Mouse (Mus musculus) ovary, postnatal 36 days (tissue): ENCODE data around the gene Taar9.
"Not testable (repeated sequence)": the region's sequence is repeated elsewhere in the genome, so short reads cannot be mapped to it uniquely, and the experiment has no call there.

ENCODE experiments used
- DNase-seq: peaks from one replicate; pipeline ENCODE4 v3.0.0; 2022; ENCODE audit warnings: low spot score, mixed read lengths

Gene Taar9

GRCm38 (mm10) chr10:24109434-24109833 is at the start of gene Taar9:
Gene Taar9, minus strand, starts transcription at chr10:24109534.
- not testable (repeated sequence) for DNase-seq

DNA sequence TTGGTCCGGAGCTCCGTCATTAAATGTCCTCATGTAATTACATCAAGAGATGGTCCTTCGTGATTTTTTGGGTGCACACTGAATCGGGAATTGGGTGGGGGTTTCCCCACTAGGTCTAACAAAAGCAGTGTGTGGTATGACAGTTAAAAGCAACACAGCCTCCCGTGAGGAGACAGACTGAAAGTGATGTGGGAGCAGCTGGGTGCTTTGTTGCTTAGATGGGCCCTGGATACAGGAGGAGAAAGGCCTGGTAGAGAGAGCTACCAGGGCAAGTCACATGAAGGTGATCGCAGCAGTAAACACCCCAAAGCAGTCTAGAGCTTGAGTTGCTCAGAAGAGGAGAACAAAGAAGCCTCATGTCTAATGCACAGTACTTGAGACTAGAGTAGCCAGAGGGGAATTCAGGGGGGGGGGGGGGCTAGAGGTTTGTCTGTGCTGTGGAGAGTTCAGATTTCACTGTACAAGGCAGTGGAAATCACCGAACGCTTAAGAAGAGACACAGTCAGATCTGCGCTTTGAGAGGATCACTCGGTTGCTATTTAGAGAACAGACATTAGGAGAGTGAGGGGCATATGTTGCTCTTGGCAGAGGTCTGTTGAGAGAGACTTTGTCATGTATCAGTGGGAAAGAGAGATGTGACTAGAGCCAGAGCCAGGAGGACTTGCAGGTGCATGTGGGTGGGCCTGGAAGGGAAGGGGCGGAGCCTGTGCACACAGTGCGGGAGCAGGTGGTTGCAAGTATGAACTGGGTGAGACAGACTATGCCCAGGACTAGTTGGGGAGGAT is 49.3 kb upstream of the Taar9 start:
- no peak for DNase-seq

- no peak for DNase-seq
Observed at GRCm38 (mm10) chr10:24150086-24150485, 40.8 kb upstream of the Taar9 start.

- peak; percentile 92 for DNase-seq
Observed at GRCm38 (mm10) chr10:24149135-24149781, 39.9 kb upstream of the Taar9 start, which contains the start of gene Stx7. Gene Stx7, plus strand, starts transcription at chr10:24149302.

- no peak for DNase-seq
Observed at GRCm38 (mm10) chr10:24142735-24143134, 33.4 kb upstream of the Taar9 start.

- DNase-seq = no peak
Observed at GRCm38 (mm10) chr10:24138623-24139261, 29.4 kb upstream of the Taar9 start.

DNA sequence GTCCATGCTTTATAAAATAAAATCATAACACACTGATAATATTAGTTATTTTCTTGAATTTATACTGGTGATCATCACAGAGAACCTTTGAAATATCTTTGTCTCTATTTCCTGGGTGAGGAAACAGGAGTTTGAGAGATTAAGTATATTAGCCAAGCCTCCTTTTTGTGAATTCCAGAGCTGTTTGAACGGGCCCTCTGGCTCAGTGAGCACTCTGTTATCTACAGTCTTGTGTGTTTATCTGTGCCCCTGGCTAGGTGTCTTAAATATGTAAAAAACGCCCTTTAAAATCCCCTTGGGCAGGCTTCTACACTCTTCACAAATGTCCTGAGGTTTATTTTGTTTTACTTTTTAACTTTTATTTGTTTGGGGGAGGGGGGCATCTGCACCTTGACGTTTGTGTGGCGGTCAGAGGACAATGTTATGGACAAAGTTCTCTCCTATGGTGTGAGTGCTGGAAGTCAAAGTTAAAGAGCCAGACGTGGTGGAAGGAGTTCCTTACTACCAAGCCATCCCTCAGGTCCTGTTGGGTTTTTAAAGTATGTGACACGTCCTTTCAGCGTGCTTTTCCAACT is 24.8 kb upstream of the Taar9 start:
- DNase-seq = no peak

DNA sequence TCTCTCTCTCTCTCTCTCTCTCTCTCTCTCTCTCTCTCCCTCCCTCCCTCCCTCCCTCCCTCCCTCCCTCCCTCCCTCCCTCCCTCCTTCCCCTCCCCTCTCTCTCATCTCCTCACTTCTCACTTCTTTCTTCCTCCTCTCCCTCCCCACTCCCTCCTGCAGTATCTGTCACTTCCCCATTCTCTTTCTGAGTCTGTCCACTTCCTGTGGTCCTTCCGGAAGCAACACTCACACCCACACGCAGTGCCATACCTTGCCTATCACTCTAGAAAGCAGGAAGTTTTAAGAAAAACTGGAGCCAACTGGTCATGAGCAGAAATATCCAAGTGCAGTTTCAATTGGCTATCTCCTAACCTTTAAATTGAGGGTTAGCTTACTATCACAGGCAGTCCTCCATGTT is 23.8 kb upstream of the Taar9 start:
- no peak for DNase-seq

DNA sequence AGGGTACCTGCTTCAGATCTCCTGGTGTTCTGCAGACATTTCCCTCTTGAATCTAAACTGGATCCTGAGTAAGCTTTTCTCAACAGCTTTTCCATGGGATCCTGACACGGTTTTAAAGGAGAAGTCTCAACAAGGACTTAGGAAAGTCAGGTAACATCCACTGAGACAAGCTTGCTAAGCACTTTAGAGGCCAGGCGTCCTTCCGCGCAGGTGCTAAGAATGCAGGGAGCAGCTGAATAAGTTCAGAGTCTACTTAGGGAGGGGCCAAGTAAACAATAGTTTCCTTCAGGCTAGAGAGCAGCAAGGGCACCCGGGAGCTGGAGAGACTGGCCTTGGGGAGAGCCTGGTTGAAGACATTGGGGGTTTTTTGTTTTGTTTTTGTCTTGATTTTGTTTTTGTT is 22.9 kb upstream of the Taar9 start:
- peak; percentile 20 for DNase-seq

DNA sequence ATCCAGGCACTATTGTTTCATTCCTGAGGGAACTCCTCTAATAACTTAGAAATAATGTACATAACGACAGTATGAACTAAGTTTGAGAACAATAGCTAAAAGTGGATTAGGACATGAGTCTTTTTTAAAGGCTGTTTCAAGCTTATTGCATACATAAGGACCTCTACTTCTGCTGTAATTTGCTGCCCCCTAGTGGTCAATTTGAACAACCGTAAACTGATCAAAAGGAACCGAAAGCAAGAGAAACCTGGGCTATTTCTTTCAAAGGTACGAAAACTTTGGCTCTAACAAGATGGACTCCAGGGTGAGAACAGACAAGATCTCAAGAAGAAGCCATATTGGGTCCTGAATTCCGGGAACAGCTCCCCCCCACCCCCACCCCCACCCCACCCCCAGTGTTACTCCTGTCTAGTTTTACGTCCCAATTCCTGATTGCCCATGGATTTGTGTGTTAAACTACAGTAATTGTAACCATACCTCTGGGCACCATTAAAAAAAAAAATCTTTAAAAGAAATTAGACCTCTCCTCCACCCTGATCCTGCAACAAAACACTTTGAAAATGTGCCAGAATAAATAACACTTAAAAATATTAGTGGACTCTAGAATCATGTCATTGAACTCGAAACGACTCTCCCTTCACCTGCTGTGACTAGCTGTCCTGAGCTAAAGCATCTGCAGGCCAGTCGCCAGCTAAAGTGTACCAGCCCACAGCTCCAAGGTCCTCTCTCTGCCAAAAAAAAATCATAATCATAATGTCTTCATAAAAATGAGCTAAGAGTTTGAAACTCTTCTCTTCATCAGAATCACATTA is 22.3 kb upstream of the Taar9 start:
- no peak for DNase-seq

DNA sequence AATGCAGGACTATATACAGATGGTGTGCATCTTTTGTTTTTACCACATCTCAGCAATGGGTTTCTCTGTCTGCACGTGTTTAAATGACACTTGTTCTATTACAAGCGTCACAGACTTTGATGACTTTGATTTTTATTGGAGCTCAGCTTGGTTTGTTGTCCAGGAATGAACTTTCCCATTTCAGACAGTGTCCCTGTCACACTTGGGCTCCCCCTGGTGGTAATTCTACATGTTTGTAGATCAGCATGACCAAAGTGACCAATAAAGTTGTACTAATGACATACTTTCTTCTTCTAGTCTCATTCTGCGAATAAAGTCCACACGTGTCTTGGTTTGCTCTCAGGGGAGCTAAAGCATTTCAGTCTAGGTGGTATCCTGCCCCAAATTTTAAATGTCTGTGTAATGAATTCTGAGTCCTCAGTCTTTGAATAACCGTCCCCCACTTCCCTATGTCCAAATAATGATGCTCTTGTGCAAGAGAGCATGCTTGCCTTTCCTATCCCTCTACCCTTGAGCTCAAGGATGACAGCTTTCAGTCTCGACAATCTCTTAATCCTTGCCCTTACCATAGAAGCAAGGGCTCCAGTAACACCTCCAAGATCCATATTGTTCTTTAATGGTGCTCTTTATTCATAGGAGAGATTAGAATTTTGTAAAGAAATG is 1.9 kb upstream of the Taar9 start:
- no peak for DNase-seq

DNA sequence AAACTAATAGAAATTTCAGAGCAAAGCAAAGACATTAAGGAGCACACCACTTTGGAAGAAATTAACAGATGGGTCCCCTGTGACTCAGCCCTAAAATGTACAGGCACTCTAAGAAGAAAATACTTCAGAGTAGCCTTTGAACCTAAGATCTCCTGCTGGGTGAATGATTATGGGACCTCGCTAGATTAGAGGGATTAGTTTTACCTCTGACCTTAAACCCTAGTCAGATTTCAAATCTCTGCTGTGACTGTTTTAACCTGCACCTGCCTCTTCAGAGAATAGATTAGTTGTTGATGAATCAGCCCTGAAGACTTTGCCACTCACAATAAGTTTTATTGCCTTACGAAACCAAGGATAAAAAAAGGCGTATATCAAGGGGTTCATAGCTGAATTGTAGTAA is 1.1 kb downstream of the Taar9 start:
- no peak for DNase-seq

DNA sequence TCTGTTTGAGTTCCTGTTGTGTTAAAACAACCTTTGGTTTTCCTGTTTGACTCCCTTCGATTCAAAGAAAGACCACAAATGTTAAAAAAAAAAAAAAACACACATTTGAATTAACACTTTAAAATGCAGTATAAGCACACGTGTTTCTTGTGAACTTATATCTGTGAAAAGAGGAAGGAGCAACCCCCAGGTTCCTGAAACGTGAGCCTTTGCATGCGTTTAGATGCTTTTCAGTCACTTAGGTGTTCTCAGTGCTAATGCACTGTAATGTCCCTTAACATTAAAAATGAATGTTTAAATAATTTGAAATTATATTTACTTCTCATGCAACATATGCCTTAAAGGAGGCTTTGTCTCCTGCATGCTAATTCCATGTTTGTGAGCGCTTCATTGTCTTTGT is 1.6 kb downstream of the Taar9 start:
- DNase-seq = no peak

DNA sequence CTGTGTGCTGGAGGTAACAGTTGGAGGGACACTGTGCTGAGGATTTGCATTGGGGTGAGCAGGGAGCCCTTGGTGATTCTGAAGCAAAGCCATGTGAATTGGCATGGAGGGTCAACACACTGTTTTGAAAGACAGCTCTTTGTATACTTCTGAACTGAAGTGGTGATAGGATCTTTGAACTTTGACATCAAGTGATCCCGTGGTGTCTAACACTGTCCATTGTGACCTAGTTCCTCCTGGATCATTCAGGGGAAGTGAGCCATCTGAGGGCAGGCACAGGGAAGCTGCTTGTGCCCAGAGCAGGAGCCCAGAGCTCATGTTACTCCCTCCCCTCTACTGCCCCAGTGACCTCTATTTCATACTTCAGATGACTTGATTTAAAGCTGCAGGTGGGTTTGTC is 6.0 kb downstream of the Taar9 start:
- not testable (repeated sequence) for DNase-seq

DNA sequence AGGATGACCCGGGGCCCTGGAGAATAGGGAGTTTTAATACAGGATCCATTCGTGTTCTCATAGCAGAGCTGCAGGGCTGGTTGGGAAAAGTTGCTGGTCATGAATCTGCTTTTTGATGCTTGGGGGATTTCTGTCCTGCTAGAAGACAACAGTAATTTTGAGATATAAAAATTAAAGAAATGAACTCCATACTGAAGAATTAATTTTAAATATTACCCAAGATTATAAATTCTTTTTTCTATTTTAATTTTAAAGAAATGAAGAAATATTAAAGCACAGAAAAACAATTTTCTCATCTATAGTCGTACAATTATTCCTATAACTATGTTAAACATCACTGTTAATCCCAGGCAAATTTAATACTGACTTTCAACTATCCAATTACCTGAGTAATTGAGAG is 7.5 kb downstream of the Taar9 start, which contains the start of gene Taar8c:
Gene Taar8c (minus strand): TSS at position 101 of the 400 bp plus-strand sequence.
- DNase-seq = not testable (repeated sequence)

DNA sequence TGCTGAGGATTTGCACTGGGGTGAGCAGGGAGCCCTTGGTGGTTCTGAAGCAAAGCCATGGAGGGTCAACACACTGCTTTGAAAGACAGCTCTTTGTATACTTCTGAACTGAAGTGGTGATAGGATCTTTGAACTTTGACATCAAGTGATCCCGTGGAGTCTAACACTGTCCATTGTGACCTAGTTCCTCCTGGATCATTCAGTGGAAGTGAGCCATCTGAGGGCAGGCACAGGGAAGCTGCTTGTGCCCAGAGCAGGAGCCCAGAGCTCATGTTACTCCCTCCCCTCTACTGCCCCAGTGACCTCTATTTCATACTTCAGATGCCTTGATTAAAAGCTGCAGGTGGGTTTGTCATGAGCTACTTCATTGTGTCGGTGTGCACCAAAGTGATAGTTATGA is 12.3 kb downstream of the Taar9 start:
- not testable (repeated sequence) for DNase-seq

DNA sequence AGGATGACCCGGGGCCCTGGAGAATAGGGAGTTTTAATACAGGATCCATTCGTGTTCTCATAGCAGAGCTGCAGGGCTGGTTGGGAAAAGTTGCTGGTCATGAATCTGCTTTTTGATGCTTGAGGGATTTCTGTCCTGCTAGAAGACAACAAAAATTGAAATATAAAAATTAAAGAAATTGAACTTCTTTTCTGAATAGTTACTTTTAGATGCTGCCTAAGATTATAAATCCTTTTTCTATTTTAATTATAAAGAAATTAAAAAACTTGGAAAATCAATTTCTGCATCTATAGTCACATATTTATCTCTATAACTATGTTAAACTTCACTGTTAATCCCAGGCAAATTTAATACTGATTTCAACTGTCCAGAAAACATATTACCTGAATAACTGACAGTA is 17.1 kb downstream of the Taar9 start, which contains the start of gene Taar8b:
Gene Taar8b (minus strand): TSS at position 101 of the 400 bp plus-strand sequence.
- DNase-seq = no peak

DNA sequence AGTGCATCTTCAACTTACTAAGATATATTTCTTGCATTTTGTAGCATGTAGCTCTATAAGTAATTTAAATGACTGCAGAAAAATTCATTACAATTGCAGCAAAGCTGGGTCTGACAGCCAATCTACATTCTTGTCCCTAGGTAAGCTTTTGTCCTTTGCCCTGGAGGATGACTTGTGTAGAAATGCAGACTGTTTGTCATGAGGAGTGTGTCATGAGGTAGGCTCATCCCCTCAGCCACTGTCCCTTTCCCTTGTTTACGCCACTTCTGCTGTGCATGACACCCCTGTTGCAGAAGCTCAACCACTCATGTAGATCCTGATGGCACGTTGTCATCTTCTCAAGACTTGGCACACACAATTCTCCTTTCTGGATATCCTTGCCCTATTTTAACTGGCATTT is 22.2 kb downstream of the Taar9 start:
- DNase-seq = no peak

GRCm38 (mm10) chr10:24086555-24086954 is 22.8 kb downstream of the Taar9 start:
- DNase-seq = no peak

DNA sequence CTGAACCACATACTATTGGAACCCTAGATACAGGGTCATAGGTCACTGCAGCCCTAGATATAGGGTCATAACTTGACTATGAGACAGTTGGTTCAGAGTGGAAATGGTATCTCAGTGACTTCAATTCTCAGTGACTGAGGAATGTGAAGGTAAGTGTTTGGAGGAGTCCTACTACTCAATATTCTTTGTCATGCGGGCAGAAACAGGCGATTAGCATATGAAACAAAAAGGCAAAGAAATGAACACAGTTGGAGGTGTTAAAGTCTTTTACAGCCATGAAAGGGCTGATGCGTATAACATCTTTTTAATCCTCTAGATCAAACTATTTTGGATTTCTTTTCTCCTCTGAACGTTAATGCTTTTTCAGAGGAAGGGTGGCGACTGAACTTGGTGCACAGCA is 23.4 kb downstream of the Taar9 start:
- no peak for DNase-seq

DNA sequence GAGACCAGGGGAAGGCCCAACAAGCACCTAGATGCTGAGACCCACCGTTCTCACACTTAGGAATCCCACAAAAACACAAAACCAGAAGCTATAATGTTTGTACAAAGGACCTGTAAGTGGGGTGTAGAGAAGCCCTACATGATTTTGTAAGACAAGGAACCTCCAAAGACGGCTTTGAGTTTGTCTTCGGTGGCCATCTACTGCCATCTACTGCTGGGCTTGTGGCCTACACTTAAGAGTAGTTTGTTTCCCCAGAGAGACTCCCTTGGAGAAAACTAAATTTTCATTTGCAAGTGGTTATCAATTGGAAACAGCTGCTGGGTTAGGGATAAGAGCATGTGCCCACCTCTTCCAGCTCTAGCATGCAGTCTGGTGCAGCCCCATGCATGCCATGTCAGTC is 29.2 kb downstream of the Taar9 start:
- DNase-seq = peak; percentile 30
